Mouse (Mus musculus) embryonic facial prominence, embryonic 13.5 days (tissue): ENCODE measurements around the gene Ptn. TPM values are rescaled to one million over a fixed set of nuclear protein-coding genes. Genes with fewer than 3 reads are reported as not detected.
"Not testable (repeated sequence)": the region's sequence is repeated elsewhere in the genome, so short reads cannot be mapped to it uniquely, and the experiment has no call there.

ENCODE experiments used
- ATAC-seq: fragments of 200-750 bp; cut with Nextera tagmentation; 2 replicates; pipeline ENCODE4 v1.8.0; 2017; ENCODE audit warnings: low read depth; ENCODE audit not compliant: insufficient number of reproducible peaks, insufficient read depth, low FRiP score, low TSS enrichment
- H3K27ac ChIP-seq: fragments of 300-500 bp; sonication (generic); 2 replicates; pipeline ENCODE4 v1.5.1; 2015; ENCODE audit warnings: moderate library complexity, mild to moderate bottlenecking, inconsistent platforms
- H3K27me3 ChIP-seq: fragments of 300-500 bp; sonication (generic); 2 replicates; pipeline ENCODE4 v1.6.1; 2015; ENCODE audit warnings: mild to moderate bottlenecking, inconsistent platforms
- H3K36me3 ChIP-seq: fragments of 300-500 bp; sonication (generic); 2 replicates; pipeline ENCODE4 v1.6.1; 2015; ENCODE audit warnings: mild to moderate bottlenecking, inconsistent platforms
- H3K4me1 ChIP-seq: fragments of 300-500 bp; sonication (generic); 2 replicates; pipeline ENCODE4 v1.6.1; 2015; ENCODE audit warnings: inconsistent platforms
- H3K4me2 ChIP-seq: fragments of 300-500 bp; sonication (generic); 2 replicates; pipeline ENCODE4 v1.6.1; 2015; ENCODE audit warnings: moderate library complexity, mild to moderate bottlenecking, inconsistent platforms
- H3K4me3 ChIP-seq: fragments of 300-500 bp; sonication (generic); 2 replicates; pipeline ENCODE4 v1.5.1; 2015; ENCODE audit warnings: mild to moderate bottlenecking, inconsistent platforms
- H3K9ac ChIP-seq: fragments of 300-500 bp; sonication (generic); 2 replicates; pipeline ENCODE4 v1.6.1; 2015; ENCODE audit warnings: mild to moderate bottlenecking, inconsistent platforms
- H3K9me3 ChIP-seq: fragments of 300-500 bp; sonication (generic); 2 replicates; pipeline ENCODE4 v1.6.1; 2016; ENCODE audit warnings: inconsistent platforms
- WGBS: fragments of 180-500 bp; shearing (Covaris S2); methylation state at CpG from one replicate; pipeline ENCODE4 v1.1.7; 2015; ENCODE audit warnings: mixed read lengths; 5-methylcytosine and 5-hydroxymethylcytosine counted together
- polyA plus RNA-seq: library from polyadenylated mRNA; unstranded; fragments of >200 nt; fragmentation: Nextera tagmentation; extraction: Ambion mirVana; gene quantifications from 2 replicates; pipeline ENCODE4 v1.2.1, GENCODE M21; 2015

Gene Ptn
- polyA plus RNA-seq, 1 experiment from 2014 or later: 731 TPM

- Histone ChIP-seq H3K36me3 (peaks cover 81% of the 10 kb centered on the region), H3K27ac (no peak overlapping the region), H3K4me1 (no peaks in the 10 kb centered on the region), H3K9me3 (peaks cover 1% of the 10 kb centered on the region), H3K9ac (no peak overlapping the region), H3K27me3 (no peaks in the 10 kb centered on the region), H3K4me2 (no peak overlapping the region), H3K4me3 (no peak overlapping the region)
- no peak for ATAC-seq
- WGBS: 83% methylated on average over 2 of the region's 2 CpGs
Observed at GRCm38 (mm10) chr6:36736763-36737162, 73.3 kb downstream of the Ptn start.

GRCm38 (mm10) chr6:36735622-36736021 is 74.4 kb downstream of the Ptn start:
- H3K27ac ChIP-seq, H3K4me2 ChIP-seq, H3K27me3 ChIP-seq, ATAC-seq, H3K9ac ChIP-seq, H3K4me3 ChIP-seq, H3K4me1 ChIP-seq: not testable (repeated sequence)
- H3K9me3 ChIP-seq: peaks cover 13% of the 10 kb centered on the region
- H3K36me3 ChIP-seq: peaks cover 82% of the 10 kb centered on the region
- 53% methylated on average over 4 of the region's 4 CpGs for WGBS

GRCm38 (mm10) chr6:36729811-36730210 is 80.2 kb downstream of the Ptn start:
- H3K27me3 ChIP-seq, H3K4me3 ChIP-seq, H3K9ac ChIP-seq, H3K4me2 ChIP-seq, H3K4me1 ChIP-seq, H3K27ac ChIP-seq, ATAC-seq: not testable (repeated sequence)
- Histone ChIP-seq H3K36me3 (peaks cover 80% of the 10 kb centered on the region), H3K9me3 (peaks cover 17% of the 10 kb centered on the region)
- WGBS: 94% methylated on average over 7 of the region's 7 CpGs

DNA sequence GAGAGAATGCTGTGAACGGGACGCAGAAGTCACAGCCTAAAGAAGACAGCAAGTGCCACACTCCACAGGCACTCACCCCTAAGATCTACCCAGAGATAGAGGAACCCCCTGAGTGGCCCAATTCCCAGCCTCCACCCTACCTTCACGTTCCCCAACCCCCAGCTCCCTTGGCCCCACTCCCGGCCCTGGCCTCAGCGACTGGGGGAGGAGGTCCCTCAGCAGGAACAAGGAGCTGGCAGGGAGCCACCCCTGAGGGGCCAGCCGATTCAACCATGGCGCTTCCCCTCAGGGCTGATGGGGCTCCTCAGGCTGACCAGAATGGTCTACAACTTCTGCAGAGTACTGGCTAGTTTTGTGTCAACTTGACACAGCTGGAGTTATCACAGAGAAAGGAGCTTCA is 81.9 kb downstream of the Ptn start:
- H3K4me3 ChIP-seq: no peak overlapping the region
- H3K4me1 ChIP-seq: 0 out of 2 replicates have a peak, but pooled peaks cover 2% of the 10 kb centered on the region
- WGBS: 68% methylated on average over 7 of the region's 7 CpGs
- H3K27me3 ChIP-seq: no peaks in the 10 kb centered on the region
- ATAC-seq: no peak
- H3K36me3 ChIP-seq: peaks cover 74% of the 10 kb centered on the region
- no peak overlapping the region for H3K9ac ChIP-seq
- no peak overlapping the region for H3K4me2 ChIP-seq
- H3K27ac ChIP-seq: no peak overlapping the region
- H3K9me3 ChIP-seq: peaks cover 17% of the 10 kb centered on the region

GRCm38 (mm10) chr6:36725509-36726160 is 84.4 kb downstream of the Ptn start:
- Histone ChIP-seq H3K4me3 (no peak overlapping the region), H3K27me3 (no peaks in the 10 kb centered on the region), H3K4me2 (no peak overlapping the region), H3K36me3 (peaks cover 58% of the 10 kb centered on the region), H3K9me3 (peaks cover 5% of the 10 kb centered on the region; the same call in 1 of the 2 replicates), H3K4me1 (0 out of 2 replicates have a peak, but pooled peaks cover 2% of the 10 kb centered on the region), H3K27ac (no peak overlapping the region), H3K9ac (no peak overlapping the region)
- no peak for ATAC-seq
- 83% methylated on average over 3 of the region's 3 CpGs for WGBS

DNA sequence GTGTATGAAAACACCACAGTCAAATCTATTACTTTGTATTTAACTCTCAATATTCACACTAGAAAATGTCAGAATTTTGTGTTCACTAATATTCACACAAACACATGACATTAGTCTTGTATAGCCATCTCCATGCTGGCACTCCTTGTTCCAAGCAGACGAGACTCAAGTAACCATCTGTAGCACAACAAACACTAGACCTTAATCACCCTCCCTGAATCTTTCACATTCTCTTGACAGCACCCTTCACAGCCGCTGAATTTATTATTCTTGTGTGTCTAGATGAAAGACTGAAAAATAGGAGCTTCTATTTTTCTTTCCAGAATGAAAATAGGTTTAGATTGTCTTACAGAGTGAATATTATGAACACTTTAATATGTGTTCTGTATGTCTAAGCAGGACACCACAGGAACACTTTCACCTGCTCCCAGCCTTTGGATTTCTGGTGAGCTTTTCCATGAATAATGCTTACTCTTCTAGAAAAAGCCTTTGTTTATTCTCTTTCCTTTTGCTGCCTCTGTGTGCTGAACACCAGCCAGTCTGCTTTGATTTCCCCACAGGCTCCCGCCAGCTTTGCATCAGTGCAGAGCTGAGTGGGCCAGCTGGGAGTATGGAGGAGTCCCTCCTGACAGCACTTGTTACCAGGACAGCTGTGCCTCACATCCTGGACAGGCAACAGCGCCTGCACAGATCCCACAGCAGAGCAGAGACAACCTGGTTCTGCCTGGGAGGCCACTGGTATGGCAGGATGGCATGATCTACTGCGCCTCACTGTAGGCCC is 87.1 kb downstream of the Ptn start:
- 74% methylated on average over 5 of the region's 5 CpGs for WGBS
- ATAC-seq: no peak

GRCm38 (mm10) chr6:36713329-36713728 is 96.7 kb downstream of the Ptn start:
- peaks cover 41% of the 10 kb centered on the region for H3K36me3 ChIP-seq
- H3K4me3 ChIP-seq: no peak overlapping the region
- no peaks in the 10 kb centered on the region for H3K4me1 ChIP-seq
- H3K9me3 ChIP-seq: no peaks in the 10 kb centered on the region
- H3K4me2 ChIP-seq: no peak overlapping the region
- H3K9ac ChIP-seq: no peak overlapping the region
- no peaks in the 10 kb centered on the region for H3K27me3 ChIP-seq
- no peak overlapping the region for H3K27ac ChIP-seq
- no peak for ATAC-seq
- WGBS: 91% methylated on average over 4 of the region's 4 CpGs

More for the DNA sequence above, 87.1 kb downstream of the Ptn start:
- H3K9me3 ChIP-seq: no peaks in the 10 kb centered on the region
- no peak overlapping the region for H3K4me3 ChIP-seq
- peaks cover 45% of the 10 kb centered on the region for H3K36me3 ChIP-seq
- H3K27me3 ChIP-seq: no peaks in the 10 kb centered on the region
- no peak overlapping the region for H3K27ac ChIP-seq
- H3K4me1 ChIP-seq: 0 out of 2 replicates have a peak, but pooled peaks cover 2% of the 10 kb centered on the region
- H3K9ac ChIP-seq: no peak overlapping the region
- H3K4me2 ChIP-seq: no peak overlapping the region

DNA sequence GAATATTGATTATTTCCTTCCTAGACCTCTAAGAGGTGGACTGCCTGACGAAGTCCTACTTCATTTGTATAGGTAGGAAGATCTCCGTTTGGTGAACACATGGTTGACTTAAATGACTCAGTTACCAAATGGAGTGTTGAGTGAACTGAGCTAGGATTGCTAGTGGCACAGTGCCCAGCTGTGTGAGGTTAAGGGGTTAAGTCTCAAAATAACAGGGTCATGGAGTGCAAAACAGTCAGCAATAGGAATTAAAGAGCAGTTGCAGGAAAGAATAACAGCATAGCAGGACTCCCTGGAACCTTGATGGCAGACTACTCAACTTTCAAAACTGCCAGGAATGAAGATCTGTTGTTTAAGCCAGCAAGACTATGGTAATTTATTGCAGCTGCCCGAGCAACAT is 114.5 kb downstream of the Ptn start:
- H3K4me2 ChIP-seq: no peak overlapping the region
- H3K9ac ChIP-seq: no peak overlapping the region
- no peaks in the 10 kb centered on the region for H3K36me3 ChIP-seq
- H3K27ac ChIP-seq: no peak overlapping the region
- peaks cover 4% of the 10 kb centered on the region; the same call in 1 of the 2 replicates for H3K4me1 ChIP-seq
- WGBS: 35% methylated on average over 3 of the region's 3 CpGs
- H3K4me3 ChIP-seq: no peak overlapping the region
- ATAC-seq: no peak
- H3K27me3 ChIP-seq: no peaks in the 10 kb centered on the region
- no peaks in the 10 kb centered on the region for H3K9me3 ChIP-seq

DNA sequence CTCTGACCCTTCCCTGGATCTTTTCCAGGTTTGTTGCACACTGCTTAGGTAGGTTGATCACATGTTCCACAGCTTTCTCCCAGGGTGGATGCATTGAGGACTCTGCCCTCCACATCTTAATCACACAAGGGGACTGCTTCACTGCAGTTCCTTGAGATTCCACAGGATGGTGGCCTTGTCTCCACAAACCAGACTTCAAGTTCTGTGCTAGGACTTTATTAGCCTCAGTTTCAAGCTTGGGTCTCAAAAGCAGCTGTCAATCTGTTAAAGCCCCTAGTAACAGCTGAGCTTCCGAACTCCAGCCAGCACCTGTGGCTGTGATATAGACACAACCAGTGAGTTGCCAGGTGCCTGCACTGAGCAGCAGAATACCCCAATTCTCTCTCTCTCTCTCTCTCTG is 118.5 kb downstream of the Ptn start:
- H3K27ac ChIP-seq: no peak overlapping the region
- H3K4me1 ChIP-seq: peaks cover 4% of the 10 kb centered on the region; the same call in 1 of the 2 replicates
- H3K4me3 ChIP-seq: no peak overlapping the region
- no peak overlapping the region for H3K4me2 ChIP-seq
- WGBS: 11% methylated on average over 1 of the region's 1 CpGs
- H3K9me3 ChIP-seq: no peaks in the 10 kb centered on the region
- H3K36me3 ChIP-seq: no peaks in the 10 kb centered on the region
- H3K27me3 ChIP-seq: no peaks in the 10 kb centered on the region
- ATAC-seq: no peak
- no peak overlapping the region for H3K9ac ChIP-seq

DNA sequence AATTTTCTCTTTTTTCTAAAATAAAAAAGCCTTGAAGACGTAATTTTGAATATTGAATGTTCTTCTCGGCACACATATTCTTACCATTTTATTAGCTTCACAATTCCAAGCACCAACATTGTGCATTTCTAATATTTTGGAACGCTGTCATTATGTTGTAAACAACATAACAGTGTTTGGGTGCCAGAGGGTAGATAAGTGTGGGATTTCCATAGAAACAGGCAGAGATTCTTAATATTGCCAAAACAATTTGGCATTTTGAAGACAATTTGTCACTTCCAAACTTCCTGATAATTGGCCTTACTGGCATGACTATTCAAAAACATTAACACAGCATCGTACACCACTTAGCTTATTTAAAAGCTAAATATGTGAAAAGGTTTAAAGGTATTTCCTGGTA is 119.1 kb downstream of the Ptn start:
- 87% methylated on average over 4 of the region's 4 CpGs for WGBS
- no peaks in the 10 kb centered on the region for H3K36me3 ChIP-seq
- ATAC-seq: no peak

DNA sequence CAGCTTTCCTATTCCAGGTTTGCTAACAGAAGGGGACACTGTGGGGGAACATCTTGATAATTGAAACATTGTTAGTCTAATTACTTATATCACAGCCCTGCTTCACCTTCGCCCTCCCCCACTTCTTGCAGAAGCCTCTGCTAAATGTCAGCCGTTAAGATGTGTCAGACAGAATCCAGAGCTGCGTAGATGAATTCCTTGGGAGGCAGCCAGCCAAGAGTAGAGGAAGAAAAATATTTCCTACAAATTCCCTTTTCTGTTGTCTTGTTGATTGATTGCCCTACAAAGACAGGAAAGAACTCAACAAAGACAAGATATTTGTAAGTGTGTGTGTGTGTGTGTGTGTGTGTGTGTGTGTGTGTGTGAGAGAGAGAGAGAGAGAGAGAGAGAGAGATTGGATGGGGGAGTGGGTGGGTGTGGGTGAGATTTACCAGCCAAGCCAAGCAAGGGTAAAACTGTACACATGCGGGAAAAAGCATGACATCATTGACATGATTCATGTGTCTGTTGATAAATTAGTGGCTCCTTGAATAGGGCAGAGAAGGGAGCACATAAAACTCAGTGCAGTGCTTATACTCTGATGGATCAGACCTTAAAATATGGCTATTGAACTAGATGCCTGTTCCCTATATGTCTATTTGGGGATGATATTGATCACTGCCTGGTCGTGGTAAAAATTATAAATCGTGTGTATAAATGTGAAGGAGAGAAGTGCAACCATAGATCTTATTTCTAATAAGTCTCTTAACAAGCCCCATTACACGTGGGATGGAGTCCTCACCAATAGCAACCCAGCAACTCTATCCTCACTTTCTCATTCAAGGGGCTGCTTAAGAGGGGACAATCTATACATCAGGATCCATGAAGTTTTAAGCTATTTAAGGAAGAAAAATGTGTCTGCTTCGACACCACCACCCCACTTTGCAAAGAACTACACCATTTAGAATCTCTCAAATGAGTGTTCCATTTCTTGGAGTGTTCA is 133.0 kb downstream of the Ptn start:
- no peak overlapping the region for H3K4me2 ChIP-seq
- no peak overlapping the region for H3K27ac ChIP-seq
- no peaks in the 10 kb centered on the region for H3K9me3 ChIP-seq
- ATAC-seq: no peak
- H3K4me3 ChIP-seq: no peak overlapping the region
- 0 out of 2 replicates have a peak, but pooled peaks cover 5% of the 10 kb centered on the region for H3K4me1 ChIP-seq
- 67% methylated on average over 8 of the region's 8 CpGs for WGBS
- no peaks in the 10 kb centered on the region for H3K27me3 ChIP-seq
- H3K36me3 ChIP-seq: no peaks in the 10 kb centered on the region
- no peak overlapping the region for H3K9ac ChIP-seq

More for the DNA sequence above, 119.1 kb downstream of the Ptn start:
- no peak overlapping the region for H3K27ac ChIP-seq
- H3K27me3 ChIP-seq: no peaks in the 10 kb centered on the region
- no peak overlapping the region for H3K4me2 ChIP-seq
- no peak overlapping the region for H3K4me3 ChIP-seq
- no peaks in the 10 kb centered on the region for H3K9me3 ChIP-seq
- peaks cover 4% of the 10 kb centered on the region; the same call in 1 of the 2 replicates for H3K4me1 ChIP-seq
- no peak overlapping the region for H3K9ac ChIP-seq
